In the genomic region with DNA sequence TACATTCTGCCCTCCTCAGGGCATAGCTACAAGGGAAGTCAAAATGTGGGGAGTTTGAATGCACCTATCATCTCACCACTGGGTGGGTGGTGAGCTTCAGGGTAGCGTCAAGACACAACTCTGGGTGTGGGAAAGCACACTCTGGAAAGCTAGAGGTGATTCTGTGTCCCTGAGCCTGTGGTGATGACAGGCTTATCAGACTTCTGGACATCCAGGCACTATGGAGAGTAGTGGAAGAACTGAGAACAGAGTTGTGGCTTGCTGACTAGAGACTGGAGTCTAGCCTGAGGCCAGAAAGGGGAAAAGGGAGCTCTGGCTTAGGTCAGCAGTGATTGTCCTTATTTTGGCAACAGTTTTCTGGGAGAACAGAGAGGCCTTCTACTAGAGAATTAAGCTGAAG, we compare ENCODE assay signal across 31 mouse cellular contexts. TPM values are rescaled to one million over a fixed set of nuclear protein-coding genes. Genes with fewer than 3 reads are reported as not detected.
"Had no signal": no experiment of that assay in that cellular context is flagged by ENCODE, and none has a peak within 500 bp of the region (broad histone marks: within the 10 kb centered on the region; RNA-seq: fewer than 3 reads in every experiment).

No protein-coding gene starts in this region.

- DNase-seq: kidney, postnatal 25 days; layer of hippocampus, adult 9-11 months; liver; lung, adult 18-20 months; lung, postnatal 10 days; lung, postnatal 36 days; retina, postnatal 1 day; right cerebral cortex, postnatal 25 days; spleen, adult 18-20 months; thymus, postnatal 25 days had no signal

- ATAC-seq: liver, embryonic 12.5 days; midbrain, embryonic 13.5 days; midbrain, embryonic 16.5 days had no signal

- H3K4me2 ChIP-seq: limb, embryonic 13.5 days; liver, embryonic 12.5 days; liver, embryonic 15.5 days; lung, embryonic 15.5 days; midbrain, embryonic 13.5 days; neural tube, embryonic 13.5 days; stomach, embryonic 15.5 days had no signal

- H3K4me3 ChIP-seq: layer of hippocampus, adult 2 months; limb, embryonic 10.5 days; limb, embryonic 13.5 days; liver, embryonic 12.5 days; liver, embryonic 15.5 days; lung, embryonic 15.5 days; megakaryocyte, embryonic 14.5 days; midbrain, embryonic 10.5 days; midbrain, embryonic 13.5 days; myocyte; neural tube, embryonic 13.5 days; stomach, embryonic 15.5 days had no signal

- H3K4me1 ChIP-seq: limb, embryonic 10.5 days; limb, embryonic 13.5 days; liver, embryonic 12.5 days; liver, embryonic 15.5 days; lung, embryonic 15.5 days; megakaryocyte, embryonic 14.5 days; midbrain, embryonic 10.5 days; midbrain, embryonic 13.5 days; neural tube, embryonic 13.5 days; stomach, embryonic 15.5 days had no signal

- H3K36me3 ChIP-seq: limb, embryonic 10.5 days; limb, embryonic 13.5 days; liver, embryonic 12.5 days; liver, embryonic 15.5 days; lung, embryonic 15.5 days; midbrain, embryonic 10.5 days; midbrain, embryonic 13.5 days; neural tube, embryonic 13.5 days; stomach, embryonic 15.5 days had no signal

- H3K9ac ChIP-seq: limb, embryonic 13.5 days; liver, embryonic 12.5 days; liver, embryonic 15.5 days; lung, embryonic 15.5 days; midbrain, embryonic 13.5 days; neural tube, embryonic 13.5 days; stomach, embryonic 15.5 days had no signal

- H3K27me3 ChIP-seq: limb, embryonic 13.5 days; liver, embryonic 12.5 days; liver, embryonic 15.5 days; lung, embryonic 15.5 days; megakaryocyte, embryonic 14.5 days; midbrain, embryonic 13.5 days; neural tube, embryonic 13.5 days; stomach, embryonic 15.5 days had no signal

- H3K9me3 ChIP-seq: limb, embryonic 10.5 days; limb, embryonic 13.5 days; liver, embryonic 15.5 days; lung, embryonic 15.5 days; midbrain, embryonic 10.5 days; midbrain, embryonic 13.5 days; neural tube, embryonic 13.5 days; stomach, embryonic 15.5 days had no signal

- H3K27ac ChIP-seq: kidney, postnatal 0 days; layer of hippocampus, adult 2 months; limb, embryonic 10.5 days; limb, embryonic 13.5 days; liver, embryonic 12.5 days; liver, embryonic 15.5 days; lung, embryonic 15.5 days; midbrain, embryonic 10.5 days; midbrain, embryonic 13.5 days; neural tube, embryonic 13.5 days; stomach, embryonic 15.5 days had no signal

RNA-seq across cellular contexts. Expression of a gene that starts 49.4 kb away (rescaled TPM):
- total RNA-seq: layer of hippocampus, adult 2 months; layer of hippocampus, postnatal 25 days; left cerebral cortex, adult 18-20 months; left cerebral cortex, postnatal 25 days; monocyte, adult 5-6 weeks; neutrophil, adult 5-6 weeks had no signal
- polyA plus RNA-seq: kidney, postnatal 0 days; large intestine, adult 2 months; limb, embryonic 10.5 days; limb, embryonic 13.5 days; liver, embryonic 12.5 days; liver, embryonic 15.5 days; lung, embryonic 15.5 days; midbrain, embryonic 10.5 days; midbrain, embryonic 13.5 days; midbrain, embryonic 16.5 days; myocyte; neural tube, embryonic 13.5 days; stomach, embryonic 15.5 days; thymus, postnatal 0 days had no signal
